Mouse (Mus musculus): Measurements from ENCODE around the gene Galnt7. TPM values are rescaled to one million over a fixed set of nuclear protein-coding genes. Genes with fewer than 3 reads are reported as not detected.
A peak's percentile ranks its signal among the peaks of the same experiment; 100 is the strongest.
"Not testable (repeated sequence)": the region's sequence is repeated elsewhere in the genome, so short reads cannot be mapped to it uniquely, and the experiment has no call there.

Galnt7 gene
- polyA plus RNA-seq, 1 experiment from 2014 or later, result 22.4 TPM

- peak overlapping the region; percentile 100; the same call in 1 of the 2 replicates for H3K27ac ChIP-seq (ENCODE audit: low read length)
- peaks cover 16% of the 10 kb centered on the region for H3K36me3 ChIP-seq (ENCODE audit: insufficient read depth, low read length)
- H3K9ac ChIP-seq (replicated peaks; ENCODE audit: low read length), result peak overlapping the region; percentile 100
- not testable (repeated sequence) for H3K9me3 ChIP-seq (ENCODE audit: low read length); ATAC-seq (ENCODE audit: low FRiP score, low TSS enrichment); H3K27me3 ChIP-seq (ENCODE audit: insufficient read depth, low read length)
- H3K4me3 ChIP-seq (ENCODE audit: low read length), result peak overlapping the region; percentile 97
- peaks cover 15% of the 10 kb centered on the region; the same call in 1 of the 2 replicates for H3K4me1 ChIP-seq (ENCODE audit: insufficient read depth, low read length)
- peak overlapping the region; percentile 58 for H3K4me2 ChIP-seq (replicated peaks; ENCODE audit: low read depth, low read length)
- WGBS, result 9% methylated on average over 10 of the region's 10 CpGs
Observed at GRCm38 (mm10) chr8:57513178-57513661, 139.6 kb downstream of the Galnt7 start.

GRCm38 (mm10) chr8:57512141-57513056 lies 140.4 kb downstream of the Galnt7 start:
- WGBS, result under 1% methylated on average over 71 of the region's 96 CpGs
- no peaks in the 10 kb centered on the region for H3K27me3 ChIP-seq (ENCODE audit: insufficient read depth, low read length)
- H3K27ac ChIP-seq (ENCODE audit: low read length), result peak overlapping the region; percentile 100
- H3K36me3 ChIP-seq (ENCODE audit: insufficient read depth, low read length), result peaks cover 16% of the 10 kb centered on the region
- H3K4me2 ChIP-seq (replicated peaks; ENCODE audit: low read depth, low read length), result peak overlapping the region; percentile 58
- peak overlapping the region; percentile 97 for H3K4me3 ChIP-seq (ENCODE audit: low read length)
- peaks cover 15% of the 10 kb centered on the region; the same call in 1 of the 2 replicates for H3K4me1 ChIP-seq (ENCODE audit: insufficient read depth, low read length)
- H3K9ac ChIP-seq (replicated peaks; ENCODE audit: low read length), result peak overlapping the region; percentile 100
- no peaks in the 10 kb centered on the region for H3K9me3 ChIP-seq (ENCODE audit: low read length)
- ATAC-seq (ENCODE audit: low FRiP score, low TSS enrichment), result peak; percentile 67

GRCm38 (mm10) chr8:57511316-57512118 lies 141.3 kb downstream of the Galnt7 start, which contains the start of gene Hmgb2:
TSS of gene Hmgb2 (plus strand) at chr8:57511907.
- no peaks in the 10 kb centered on the region for H3K27me3 ChIP-seq (ENCODE audit: insufficient read depth, low read length)
- peak within 1 kb of the TSS; percentile 95 for H3K4me2 ChIP-seq (replicated peaks; ENCODE audit: low read depth, low read length)
- peaks cover 15% of the 10 kb centered on the region; the same call in 1 of the 2 replicates for H3K4me1 ChIP-seq (ENCODE audit: insufficient read depth, low read length)
- peaks cover 16% of the 10 kb centered on the region for H3K36me3 ChIP-seq (ENCODE audit: insufficient read depth, low read length)
- H3K4me3 ChIP-seq (ENCODE audit: low read length), result peak within 1 kb of the TSS; percentile 97
- WGBS, result under 1% methylated on average over 63 of the region's 63 CpGs
- H3K9me3 ChIP-seq (ENCODE audit: low read length), result no peaks in the 10 kb centered on the region
- peak within 1 kb of the TSS; percentile 100 for H3K27ac ChIP-seq (ENCODE audit: low read length)
- H3K9ac ChIP-seq (replicated peaks; ENCODE audit: low read length), result peak within 1 kb of the TSS; percentile 100
- ATAC-seq (ENCODE audit: low FRiP score, low TSS enrichment), result peak; percentile 100

- H3K36me3 ChIP-seq (ENCODE audit: insufficient read depth, low read length), result peaks cover 10% of the 10 kb centered on the region
- H3K9me3 ChIP-seq (ENCODE audit: low read length), result no peaks in the 10 kb centered on the region
- WGBS, result 1% methylated on average over 31 of the region's 31 CpGs
- no peak for ATAC-seq (ENCODE audit: low FRiP score, low TSS enrichment)
- peak overlapping the region; percentile 96 for H3K27ac ChIP-seq (ENCODE audit: low read length)
- peak overlapping the region; percentile 97 for H3K4me3 ChIP-seq (ENCODE audit: low read length)
- no peaks in the 10 kb centered on the region for H3K27me3 ChIP-seq (ENCODE audit: insufficient read depth, low read length)
- peaks cover 15% of the 10 kb centered on the region; the same call in 1 of the 2 replicates for H3K4me1 ChIP-seq (ENCODE audit: insufficient read depth, low read length)
- peak overlapping the region; percentile 95 for H3K4me2 ChIP-seq (replicated peaks; ENCODE audit: low read depth, low read length)
- peak overlapping the region; percentile 92 for H3K9ac ChIP-seq (replicated peaks; ENCODE audit: low read length)
Observed at GRCm38 (mm10) chr8:57510791-57511315, 142.0 kb downstream of the Galnt7 start.

- 83% methylated on average over 4 of the region's 4 CpGs for WGBS
- Histone ChIP-seq H3K27me3 (ENCODE audit: insufficient read depth, low read length) (no peaks in the 10 kb centered on the region), H3K9ac (replicated peaks; ENCODE audit: low read length) (no peak overlapping the region), H3K36me3 (ENCODE audit: insufficient read depth, low read length) (peaks cover 4% of the 10 kb centered on the region; the same call in 1 of the 2 replicates), H3K4me1 (ENCODE audit: insufficient read depth, low read length) (peaks cover 11% of the 10 kb centered on the region; the same call in 1 of the 2 replicates), H3K4me2 (replicated peaks; ENCODE audit: low read depth, low read length) (no peak overlapping the region), H3K9me3 (ENCODE audit: low read length) (no peaks in the 10 kb centered on the region), H3K4me3 (ENCODE audit: low read length) (no peak overlapping the region), H3K27ac (ENCODE audit: low read length) (no peak overlapping the region)
- no peak for ATAC-seq (ENCODE audit: low FRiP score, low TSS enrichment)
Observed at GRCm38 (mm10) chr8:57508657-57509056, 144.2 kb downstream of the Galnt7 start.

GRCm38 (mm10) chr8:57507556-57508063 lies 145.2 kb downstream of the Galnt7 start:
- 89% methylated on average over 4 of the region's 4 CpGs for WGBS
- no peak overlapping the region for H3K4me2 ChIP-seq (replicated peaks; ENCODE audit: low read depth, low read length)
- H3K27ac ChIP-seq (ENCODE audit: low read length), result no peak overlapping the region
- no peak overlapping the region for H3K4me3 ChIP-seq (ENCODE audit: low read length)
- H3K36me3 ChIP-seq (ENCODE audit: insufficient read depth, low read length), result no peaks in the 10 kb centered on the region
- H3K4me1 ChIP-seq (ENCODE audit: insufficient read depth, low read length), result 0 out of 2 replicates have a peak, but pooled peaks cover 7% of the 10 kb centered on the region
- H3K27me3 ChIP-seq (ENCODE audit: insufficient read depth, low read length), result no peaks in the 10 kb centered on the region
- no peak for ATAC-seq (ENCODE audit: low FRiP score, low TSS enrichment)
- H3K9ac ChIP-seq (replicated peaks; ENCODE audit: low read length), result no peak overlapping the region
- no peaks in the 10 kb centered on the region for H3K9me3 ChIP-seq (ENCODE audit: low read length)

GRCm38 (mm10) chr8:57505500-57505899 lies 147.3 kb downstream of the Galnt7 start:
- H3K9ac ChIP-seq (replicated peaks; ENCODE audit: low read length); H3K4me3 ChIP-seq (ENCODE audit: low read length); ATAC-seq (ENCODE audit: low FRiP score, low TSS enrichment); H3K4me1 ChIP-seq (ENCODE audit: insufficient read depth, low read length); H3K27me3 ChIP-seq (ENCODE audit: insufficient read depth, low read length); H3K9me3 ChIP-seq (ENCODE audit: low read length); H3K36me3 ChIP-seq (ENCODE audit: insufficient read depth, low read length); H3K4me2 ChIP-seq (replicated peaks; ENCODE audit: low read depth, low read length): not testable (repeated sequence)
- WGBS, result 67% methylated on average over 1 of the region's 1 CpGs
- peak overlapping the region; percentile 61; the same call in 1 of the 2 replicates for H3K27ac ChIP-seq (ENCODE audit: low read length)

- ATAC-seq (ENCODE audit: low FRiP score, low TSS enrichment), result peak; percentile 43; the same call in 1 of the 2 replicates
- Histone ChIP-seq H3K9me3 (ENCODE audit: low read length) (no peaks in the 10 kb centered on the region), H3K4me3 (ENCODE audit: low read length) (no peak overlapping the region), H3K27ac (ENCODE audit: low read length) (no peak overlapping the region), H3K27me3 (ENCODE audit: insufficient read depth, low read length) (no peaks in the 10 kb centered on the region), H3K9ac (replicated peaks; ENCODE audit: low read length) (no peak overlapping the region), H3K36me3 (ENCODE audit: insufficient read depth, low read length) (no peaks in the 10 kb centered on the region), H3K4me1 (ENCODE audit: insufficient read depth, low read length) (no peaks in the 10 kb centered on the region; the same call in 1 of the 2 replicates), H3K4me2 (replicated peaks; ENCODE audit: low read depth, low read length) (no peak overlapping the region)
- WGBS, result 57% methylated on average over 5 of the region's 5 CpGs
Observed at GRCm38 (mm10) chr8:57503641-57504040, 149.2 kb downstream of the Galnt7 start.

Data from kidney, embryonic 16.5 days (tissue).